Mouse (Mus musculus): ENCODE measurements around the gene Psenen. TPM values are rescaled to one million over a fixed set of nuclear protein-coding genes. Genes with fewer than 3 reads are reported as not detected.

Gene Psenen
- total RNA-seq (2022), result 100 to 1,000 TPM in 3 of 4 experiments, 10 to 100 TPM in 1; 97.2 to 102 (median 101) TPM

DNA sequence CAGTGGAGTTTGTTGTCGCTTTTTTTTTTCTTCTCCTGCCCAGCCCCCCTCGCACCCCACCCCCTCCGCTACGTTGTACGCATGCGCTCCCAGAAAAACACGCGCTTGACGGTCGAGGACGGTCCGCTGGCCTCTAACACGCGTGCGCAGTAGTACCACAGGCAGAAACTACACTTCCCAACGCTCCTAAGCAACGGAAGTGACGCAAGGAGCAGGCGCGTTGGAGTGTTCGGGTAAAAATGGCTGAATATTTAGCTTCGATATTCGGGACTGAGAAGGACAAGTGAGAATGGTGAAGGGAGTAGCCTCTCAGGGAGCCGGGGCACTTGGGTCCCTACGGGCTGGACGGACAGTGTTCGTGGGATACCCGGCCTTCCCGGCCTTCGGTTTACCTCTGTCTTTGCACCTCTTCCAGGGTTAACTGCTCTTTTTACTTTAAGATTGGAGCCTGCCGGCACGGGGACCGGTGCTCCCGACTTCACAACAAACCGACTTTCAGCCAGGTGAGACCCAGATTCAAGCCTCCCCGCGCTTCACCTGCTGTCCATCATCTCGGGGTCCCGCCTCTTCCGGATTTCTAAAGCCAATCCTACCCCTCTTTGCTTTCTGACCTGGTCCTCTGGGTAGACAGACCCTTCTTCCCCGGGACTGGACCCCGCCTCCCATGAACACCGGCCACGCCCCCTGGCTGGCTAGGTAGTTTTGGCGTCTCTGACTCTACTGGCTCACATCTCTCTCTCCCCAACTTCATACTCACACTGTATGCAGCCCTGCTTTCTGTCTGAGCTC is at the start of gene Psenen, which contains the start of the genes U2af1l4 and Gm49396:
Gene Psenen, minus strand, starts transcription at position 511 of the 789 bp plus-strand sequence.
Gene U2af1l4, plus strand, starts transcription at position 185 of the 789 bp plus-strand sequence.
Gene Gm49396, plus strand, starts transcription at position 228 of the 789 bp plus-strand sequence.
- DNase-seq (ENCODE audit: low spot score in 2 of 2), result peak; percentile 80 to 95

DNA sequence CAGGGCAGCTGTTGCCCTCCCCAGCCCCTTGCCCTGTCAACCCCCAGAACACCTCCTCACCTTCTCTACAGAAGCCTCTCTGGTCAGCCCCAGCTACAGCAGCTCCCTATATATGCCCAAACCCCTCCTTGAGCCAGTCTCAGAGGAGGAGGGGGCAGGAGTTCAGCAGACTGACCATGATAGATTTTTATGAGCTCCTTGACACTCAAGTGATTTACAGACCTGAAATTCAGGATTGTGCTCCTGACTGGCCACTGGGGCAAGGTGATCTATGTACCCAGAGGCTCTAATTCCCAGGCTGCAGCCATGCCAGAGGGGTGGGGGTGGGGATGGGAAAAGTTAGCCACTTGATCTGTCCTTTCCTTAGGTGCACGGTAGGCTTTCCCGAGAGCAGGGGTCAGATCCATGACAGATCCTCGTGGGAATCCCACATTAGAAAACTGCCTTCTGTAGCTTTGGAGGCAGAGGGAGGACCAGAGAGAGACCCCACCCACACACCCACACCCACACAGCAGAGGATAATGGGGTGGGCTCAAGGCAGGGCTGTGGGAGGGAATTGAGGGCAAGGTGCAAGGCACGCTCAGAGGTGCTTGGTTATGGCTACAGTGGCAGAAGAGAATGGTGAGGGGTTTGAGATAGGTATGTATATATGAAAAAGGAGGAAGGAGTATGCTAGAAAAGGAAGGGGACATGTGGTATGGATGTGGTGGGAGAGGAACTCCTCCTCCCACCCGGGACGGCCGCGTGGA is 49.4 kb upstream of the Psenen start, which contains the start of gene Upk1a:
Gene Upk1a, minus strand, starts transcription at position 194 of the 749 bp plus-strand sequence.
- DNase-seq (ENCODE audit: low spot score in 2 of 2), result no peak

DNA sequence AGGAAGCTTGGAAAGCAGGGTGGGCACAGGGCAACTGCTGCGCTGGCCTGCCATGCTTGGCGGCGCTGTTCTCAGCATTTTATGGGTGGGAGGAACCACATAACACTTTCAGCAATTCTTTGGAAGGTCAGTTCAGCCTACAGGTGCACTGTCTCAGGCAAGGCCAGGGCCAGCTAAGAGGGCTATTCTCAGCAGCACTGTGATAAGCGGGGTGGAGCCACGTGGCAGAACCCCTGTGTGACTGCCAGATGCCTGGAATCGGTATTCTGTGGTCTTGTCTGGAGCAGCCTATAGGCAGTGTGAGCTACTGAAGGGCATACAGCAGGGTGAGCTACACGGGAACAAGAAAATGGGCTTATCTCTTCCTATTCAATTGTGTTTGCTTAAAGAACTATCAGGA is 46.6 kb upstream of the Psenen start:
- DNase-seq (ENCODE audit: low spot score in 2 of 2), result no peak

DNA sequence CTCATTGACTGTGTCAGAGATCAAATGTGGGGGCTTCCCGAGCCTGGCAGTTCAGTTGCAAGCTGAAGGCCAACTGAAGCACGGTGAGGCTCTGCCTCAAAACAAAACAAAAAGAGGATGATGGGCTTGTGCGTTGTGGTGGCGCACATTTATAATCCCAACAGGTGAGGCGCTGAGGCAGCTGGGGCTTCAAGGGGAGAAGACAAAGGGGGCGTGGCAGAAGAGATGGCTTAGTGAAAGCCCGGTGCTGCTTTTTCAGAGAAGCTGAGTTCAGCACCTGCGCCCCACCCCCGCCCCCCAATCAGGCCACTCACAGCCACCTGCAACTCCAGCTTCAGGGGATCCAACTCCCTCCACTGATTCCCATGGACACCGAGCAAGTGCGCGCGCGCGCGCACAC is 45.0 kb upstream of the Psenen start:
- DNase-seq (ENCODE audit: low spot score in 2 of 2), result no peak

DNA sequence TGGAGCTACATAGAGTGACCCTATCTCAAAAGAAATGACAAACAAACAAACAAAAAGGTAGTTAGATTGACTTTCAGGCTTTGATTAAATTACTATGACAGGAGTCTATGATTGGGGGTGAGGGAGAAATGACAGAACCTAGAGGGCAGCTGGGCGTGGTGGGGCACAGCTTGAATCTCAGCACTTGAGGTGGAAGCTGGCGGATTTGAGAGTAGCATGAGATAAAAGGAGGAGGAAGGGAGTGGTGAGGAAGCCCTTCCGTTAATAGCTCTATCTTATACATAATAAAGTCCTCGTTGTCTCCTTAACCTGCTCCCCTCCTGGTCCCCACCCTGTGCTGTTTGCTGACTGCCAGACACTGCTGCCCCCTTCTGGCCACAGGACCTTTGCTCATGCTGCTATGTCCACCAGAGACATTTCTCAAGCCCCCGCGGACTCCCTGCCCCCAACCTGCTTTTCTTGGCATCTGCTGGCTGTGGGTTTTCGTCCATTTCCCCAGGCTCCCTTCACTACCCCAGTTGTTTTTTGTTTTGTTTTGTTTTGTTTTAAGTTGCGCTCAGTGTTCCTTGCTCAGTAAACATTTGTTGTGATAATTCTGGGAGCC is 44.4 kb upstream of the Psenen start:
- DNase-seq (ENCODE audit: low spot score in 2 of 2), result no peak

DNA sequence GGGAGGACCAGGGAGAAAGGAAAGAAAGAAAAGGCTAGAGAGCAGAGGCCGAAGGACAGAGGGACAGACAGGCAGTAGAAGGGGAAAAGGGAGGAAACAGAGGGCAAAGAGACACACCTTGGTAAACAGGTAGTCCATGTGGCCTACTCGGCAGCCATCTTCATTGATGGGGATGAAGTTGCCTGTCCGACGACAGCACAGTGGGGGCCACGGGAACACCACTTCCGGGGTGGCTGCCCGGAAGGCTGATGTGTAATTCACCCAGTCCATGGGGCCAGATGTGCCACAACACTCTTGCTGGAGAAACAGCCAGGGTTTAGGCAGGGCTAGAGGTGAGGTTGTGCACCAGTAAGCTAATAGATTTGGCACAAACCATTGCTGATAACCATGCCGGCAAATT is 41.5 kb upstream of the Psenen start:
- DNase-seq (ENCODE audit: low spot score in 2 of 2), result no peak

DNA sequence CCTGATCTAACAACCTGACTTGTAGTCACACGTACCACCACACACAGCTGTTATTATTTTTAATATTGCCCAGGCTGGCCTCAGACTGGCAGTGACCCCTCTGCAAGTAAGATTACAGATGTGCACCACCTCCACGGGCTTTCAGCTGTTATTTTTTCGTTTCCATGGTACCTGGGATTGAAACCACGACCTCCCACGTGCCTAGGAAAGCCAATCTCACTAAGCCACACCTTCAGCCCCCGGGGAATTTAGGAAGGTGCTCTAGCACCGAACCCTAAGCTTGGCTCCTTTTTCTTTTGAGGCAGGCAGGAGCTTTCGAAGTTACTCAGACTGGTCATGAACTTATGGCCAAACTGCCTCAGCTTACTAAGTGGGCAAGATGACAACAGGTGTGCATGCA is 41.0 kb upstream of the Psenen start:
- DNase-seq (ENCODE audit: low spot score in 2 of 2), result no peak

DNA sequence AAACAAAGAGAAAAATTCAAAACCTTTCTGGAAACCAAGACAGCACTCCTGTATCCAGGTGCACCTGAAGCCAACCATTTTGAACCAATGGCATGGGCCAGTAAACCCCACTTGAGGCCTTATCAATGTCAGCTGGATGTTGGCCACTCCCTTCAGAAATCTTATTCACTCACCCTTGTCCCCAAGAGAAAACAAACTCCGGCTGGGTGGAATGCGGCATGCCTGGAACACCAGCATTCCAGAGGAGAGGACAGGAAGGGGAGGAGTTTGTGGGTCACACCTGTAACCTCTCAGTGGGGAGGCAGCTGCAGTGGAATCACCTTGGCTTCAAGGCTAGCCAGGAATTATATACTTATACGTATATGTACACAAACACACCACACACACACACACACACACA is 39.2 kb upstream of the Psenen start:
- no peak for DNase-seq (ENCODE audit: low spot score in 2 of 2)

DNA sequence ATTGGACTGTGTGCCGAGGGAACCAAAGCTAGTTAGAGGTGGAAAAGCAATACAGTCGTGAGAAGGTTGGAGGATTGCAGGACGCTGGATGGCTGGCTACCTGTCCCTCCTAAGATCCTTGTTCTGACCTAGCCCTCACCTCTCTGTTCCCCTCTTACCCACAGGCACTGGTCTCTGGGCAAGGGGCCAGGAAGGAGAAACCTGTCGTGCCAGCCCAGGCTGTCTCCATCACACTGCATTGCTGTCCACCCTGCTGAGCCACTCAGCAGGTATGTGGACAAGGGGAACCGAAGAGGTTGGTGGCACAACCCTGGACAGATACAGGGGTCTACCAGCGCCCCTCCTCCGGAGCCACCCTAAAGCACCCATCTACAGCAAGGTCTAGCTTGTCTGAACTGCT is 37.2 kb upstream of the Psenen start:
- DNase-seq (ENCODE audit: low spot score in 2 of 2), result no peak

DNA sequence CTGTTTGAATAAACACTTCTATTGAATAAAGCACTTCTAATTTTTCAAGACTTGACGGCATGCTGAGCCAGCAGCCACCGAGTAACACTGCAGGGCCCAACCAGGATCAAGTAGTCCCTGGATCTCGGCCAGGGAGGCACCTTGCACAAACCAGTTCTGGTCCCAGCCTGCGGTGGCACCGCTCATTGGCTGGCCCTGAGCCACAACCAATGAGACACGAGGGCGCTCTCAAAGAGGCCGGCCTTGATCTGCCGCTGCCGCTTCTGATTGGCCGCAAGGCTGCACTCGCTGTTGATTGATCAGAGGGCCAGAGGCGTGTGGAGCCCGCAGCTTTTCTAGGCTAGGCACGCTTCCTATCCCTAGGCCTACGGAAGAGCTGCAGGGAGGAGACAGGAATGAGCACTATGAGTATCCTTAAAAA is 36.5 kb upstream of the Psenen start:
- DNase-seq (ENCODE audit: low spot score in 2 of 2), result peak; percentile 75 to 93

DNA sequence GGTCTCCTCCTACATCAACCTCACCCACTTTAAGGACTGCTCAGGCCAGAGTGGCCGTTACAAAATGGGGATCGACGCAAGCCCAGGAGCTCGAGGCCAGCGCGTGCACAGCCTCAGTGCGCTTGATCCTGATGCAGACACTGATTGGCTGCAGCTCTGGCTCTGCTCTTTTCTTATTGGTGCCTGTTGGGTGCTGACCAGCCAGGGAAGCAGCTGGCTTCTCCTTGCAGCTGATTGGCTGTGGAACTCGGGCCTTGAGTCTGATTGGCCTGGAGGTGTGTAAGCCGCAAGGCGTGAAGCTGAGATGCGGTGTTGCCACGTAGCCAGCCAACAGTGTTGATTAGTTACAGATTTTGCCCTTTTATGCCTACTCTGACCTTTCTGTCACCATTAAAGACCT is 35.4 kb upstream of the Psenen start, which contains the start of gene Zbtb32:
Gene Zbtb32, minus strand, starts transcription at position 124 of the 400 bp plus-strand sequence.
- DNase-seq (ENCODE audit: low spot score in 2 of 2), result no peak

DNA sequence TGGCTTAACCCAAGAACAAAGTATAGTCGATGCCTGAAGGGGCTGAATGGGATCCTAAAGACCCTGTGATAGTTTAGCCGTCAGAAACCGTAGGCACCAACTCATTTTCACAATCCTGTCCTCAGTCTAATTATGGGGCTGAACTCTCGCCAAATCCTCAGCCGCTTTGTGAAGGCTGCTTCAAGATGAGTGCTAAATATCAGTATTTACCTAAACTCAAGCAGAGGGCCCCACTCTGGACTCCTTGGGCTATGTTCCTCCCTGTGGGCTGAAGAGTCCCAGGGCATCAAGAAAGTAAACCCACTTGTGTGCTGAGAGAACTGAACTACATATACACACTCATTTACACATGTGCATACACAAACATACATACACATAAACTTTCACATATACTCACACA is 33.4 kb upstream of the Psenen start:
- DNase-seq (ENCODE audit: low spot score in 2 of 2), result no peak

DNA sequence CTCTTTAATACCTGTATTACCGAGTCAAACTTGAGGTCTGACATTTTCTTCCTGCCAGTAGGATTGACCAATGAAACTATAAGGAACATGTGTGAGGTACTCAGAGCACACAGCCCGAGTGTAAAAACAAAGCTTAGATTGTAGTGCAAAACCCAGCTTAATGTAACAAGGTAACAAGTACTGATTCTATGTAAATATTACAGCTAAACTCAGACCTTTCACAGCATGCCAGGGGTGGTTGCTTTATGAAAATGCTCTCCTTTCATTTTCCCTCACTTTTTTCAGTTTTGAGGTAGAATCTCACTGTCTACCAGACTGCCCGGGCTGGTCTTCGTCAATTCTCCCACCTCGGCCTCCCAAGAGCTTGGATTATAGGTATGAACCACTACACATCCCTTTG is 32.7 kb upstream of the Psenen start:
- DNase-seq (ENCODE audit: low spot score in 2 of 2), result no peak

DNA sequence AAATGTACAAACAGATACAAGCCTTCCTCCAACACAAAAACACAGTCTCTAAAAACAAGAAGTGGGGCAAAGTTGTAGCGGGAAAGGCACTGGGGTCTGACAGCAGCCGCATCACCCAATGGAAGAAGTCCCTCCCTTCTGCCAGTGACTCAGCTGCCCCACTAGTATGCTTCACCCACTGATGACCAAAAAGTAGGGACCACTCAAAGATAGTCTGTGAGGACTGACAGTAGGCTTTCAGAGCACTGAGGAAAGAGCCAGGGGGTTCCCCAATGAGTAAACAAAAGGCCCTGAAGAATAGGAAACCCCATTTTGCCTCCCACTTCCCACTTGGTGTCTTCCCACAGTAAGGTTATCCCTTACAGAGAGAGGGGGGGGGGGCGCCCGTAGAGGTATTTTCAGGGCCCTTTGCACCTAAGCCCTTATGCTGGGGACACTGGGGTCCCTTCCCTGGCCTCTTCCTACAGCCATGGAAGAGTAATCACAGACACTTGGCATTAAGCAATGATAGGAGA is 31.1 kb upstream of the Psenen start:
- no peak for DNase-seq (ENCODE audit: low spot score in 2 of 2)

DNA sequence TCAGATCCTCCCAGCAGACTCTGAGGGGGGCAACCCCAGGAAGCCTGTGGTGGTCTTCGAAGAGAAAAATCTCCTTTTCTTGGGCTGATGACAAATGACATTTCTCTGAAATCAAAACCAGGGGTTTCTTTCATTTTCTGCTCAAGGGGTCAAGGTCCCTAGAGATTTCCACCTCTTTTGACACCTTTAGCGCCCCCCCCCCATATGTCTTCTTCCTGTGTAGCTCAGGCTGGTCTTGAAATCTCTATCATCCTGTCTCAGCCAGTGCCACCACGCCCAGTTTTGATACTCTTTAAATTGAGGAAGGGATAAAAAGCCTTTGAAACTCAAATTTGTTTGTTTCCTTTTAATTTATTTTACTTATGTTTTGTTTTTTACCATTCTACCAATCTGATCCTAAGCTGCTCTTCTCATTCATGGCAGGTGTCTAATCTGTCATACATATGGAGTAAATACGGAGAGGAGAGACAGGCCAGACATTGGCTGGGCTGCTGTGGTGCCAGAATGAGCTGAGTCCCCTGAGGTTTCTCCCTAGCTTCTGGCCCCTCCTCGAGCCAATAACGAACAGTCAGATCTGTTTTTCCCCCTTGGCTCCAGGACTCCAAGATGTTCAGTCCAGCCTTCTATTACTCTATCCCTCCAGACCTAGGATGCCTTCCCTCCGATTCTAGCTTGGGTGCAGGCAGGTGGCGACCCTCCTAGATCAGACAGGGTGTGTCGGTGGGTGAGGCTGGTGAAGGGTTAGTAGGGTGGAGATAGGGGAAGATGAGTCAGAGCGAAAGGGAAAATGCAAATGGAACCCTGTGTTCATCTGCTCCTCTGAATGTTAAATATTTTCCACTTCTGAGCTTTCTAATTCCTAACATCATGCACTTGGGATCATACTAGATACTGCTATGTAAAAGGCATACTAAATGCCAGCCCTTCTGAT is 30.4 kb upstream of the Psenen start:
- DNase-seq (ENCODE audit: low spot score in 2 of 2), result no peak

DNA sequence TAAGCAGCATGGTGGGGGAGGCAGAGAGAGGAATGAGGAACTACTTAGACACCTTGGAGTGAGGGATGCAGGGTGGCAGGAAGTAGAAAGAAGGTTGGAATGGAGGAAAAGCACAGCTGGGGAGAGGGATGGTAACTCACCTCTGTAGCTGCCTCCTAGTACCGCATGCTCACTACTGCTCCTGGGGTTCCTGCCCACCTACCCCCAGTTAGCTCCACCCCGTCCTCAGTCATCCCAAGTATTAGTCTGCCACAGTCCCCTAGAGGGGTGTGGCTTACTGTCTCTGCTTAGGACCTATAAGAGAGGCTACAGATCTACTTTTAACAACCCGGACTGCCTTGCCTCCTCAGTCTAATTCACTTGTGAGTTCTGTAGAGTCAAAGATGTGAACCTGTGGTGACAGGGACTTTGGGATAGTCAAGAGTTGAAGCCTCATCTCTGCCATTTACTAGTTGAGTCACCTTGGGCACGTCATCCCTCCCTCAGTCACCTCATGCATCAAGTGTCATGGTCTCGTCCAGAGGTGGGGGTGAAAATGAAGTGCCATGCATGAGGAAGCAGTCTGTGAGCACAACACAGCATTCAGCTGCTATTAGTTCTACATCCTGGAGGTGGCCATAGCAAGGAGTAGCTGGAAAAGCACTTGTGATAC is 29.5 kb upstream of the Psenen start:
- DNase-seq (ENCODE audit: low spot score in 2 of 2), result no peak

DNA sequence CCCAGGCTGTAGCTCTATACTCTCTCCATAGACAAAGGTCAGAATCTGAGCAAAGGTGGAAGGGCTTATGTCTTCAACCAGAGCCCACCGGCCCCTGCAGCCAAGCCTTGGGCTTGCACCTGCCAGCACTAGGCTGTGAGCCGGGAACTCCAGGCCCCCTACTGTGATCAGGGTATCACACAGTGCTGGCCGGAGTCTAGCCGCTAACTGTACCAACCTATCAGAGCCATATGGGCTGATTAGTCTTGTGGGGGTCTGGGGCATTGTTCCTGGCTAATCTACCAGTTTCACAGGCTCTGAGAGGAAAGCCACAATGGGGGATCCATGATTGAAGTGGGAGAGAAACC is 28.2 kb upstream of the Psenen start:
- no peak for DNase-seq (ENCODE audit: low spot score in 2 of 2)

DNA sequence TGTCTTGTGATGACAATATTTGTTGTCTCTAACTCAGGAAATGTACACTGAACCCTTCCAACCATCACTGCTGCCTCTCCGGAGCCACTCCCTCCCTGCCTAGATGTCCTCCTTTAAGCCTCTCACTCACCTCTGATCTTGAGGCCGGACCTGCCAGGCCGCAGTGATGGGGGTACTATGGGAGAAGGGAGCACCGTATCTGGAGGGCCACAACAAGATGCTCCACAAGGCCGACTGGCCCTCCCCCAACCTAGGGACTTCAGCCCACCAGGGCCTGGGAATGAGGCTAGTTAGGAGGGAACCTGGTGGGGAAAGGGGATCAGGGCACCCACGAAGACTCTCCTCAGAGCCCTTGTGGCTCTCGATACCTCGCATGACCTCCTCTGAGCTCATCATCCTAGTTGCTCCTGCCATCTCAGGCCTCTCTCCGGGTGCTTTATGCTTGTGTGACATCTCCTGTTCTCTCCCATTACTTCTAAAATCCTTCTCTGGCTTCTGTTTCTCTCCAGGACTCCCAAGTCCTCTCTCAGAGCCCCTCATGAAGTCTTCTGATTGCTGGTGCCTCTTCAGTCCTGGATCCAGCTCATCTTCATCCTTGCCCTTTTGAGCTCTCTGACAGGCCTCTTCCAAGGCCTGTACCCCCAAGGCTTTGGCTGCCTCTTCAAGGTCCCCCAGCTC is 27.6 kb upstream of the Psenen start:
- no peak for DNase-seq (ENCODE audit: low spot score in 2 of 2)

DNA sequence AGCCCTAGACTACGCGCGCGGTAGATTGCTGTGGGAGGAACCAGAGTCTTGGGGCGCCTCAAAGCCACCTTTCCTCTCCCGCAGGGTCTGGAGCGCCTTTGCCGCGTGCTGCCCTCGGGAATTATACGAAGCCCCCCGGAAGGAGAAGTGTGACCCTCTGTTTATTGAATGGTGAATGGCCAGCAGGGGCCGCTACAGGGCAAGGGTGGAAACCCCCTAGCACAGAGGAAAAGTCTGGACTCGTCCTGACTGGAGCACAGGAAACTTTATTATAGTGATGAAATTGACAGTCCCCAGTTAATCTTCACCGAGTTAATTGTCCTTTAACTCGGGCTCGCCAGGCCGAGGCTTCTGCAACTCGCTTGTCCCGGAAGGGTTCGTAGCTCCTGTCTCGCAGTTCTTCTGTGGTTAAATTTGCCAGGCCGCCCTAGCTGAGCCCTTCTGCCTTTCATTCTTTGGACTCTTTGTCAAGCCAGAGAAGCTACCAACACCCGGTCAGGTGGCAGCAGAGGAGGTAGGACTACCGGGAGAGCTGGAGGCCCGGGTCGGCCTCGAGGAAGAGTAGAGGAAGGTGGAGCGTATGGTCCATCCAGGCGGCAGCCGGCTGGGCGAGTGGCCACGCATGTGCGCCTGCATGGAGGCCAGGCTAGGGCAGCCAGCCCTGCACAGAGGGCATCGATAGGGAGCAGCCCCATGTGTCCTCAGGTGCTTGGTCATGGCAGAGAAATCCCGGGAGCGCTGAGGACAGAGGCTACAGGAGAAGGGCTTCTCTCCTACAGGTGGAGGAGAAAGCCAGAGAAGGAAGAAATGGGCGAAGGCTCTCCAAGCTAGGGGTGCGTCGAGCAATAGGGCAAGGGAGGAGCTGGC is 26.2 kb upstream of the Psenen start:
- DNase-seq (ENCODE audit: low spot score in 2 of 2), result peak in 1 of 2 experiments; percentile 72
